Mouse (Mus musculus) liver, embryonic 14.5 days (tissue): ENCODE data around the gene Stat3. TPM values are rescaled to one million over a fixed set of nuclear protein-coding genes. Genes with fewer than 3 reads are reported as not detected.
A peak's percentile ranks its signal among the peaks of the same experiment; 100 is the strongest.

ENCODE experiments used
- ATAC-seq: fragments of 200-750 bp; cut with Nextera tagmentation; 2 replicates; pipeline ENCODE4 v1.8.0; 2017; ENCODE audit warnings: moderate number of reproducible peaks, mild to moderate bottlenecking, moderate library complexity; ENCODE audit not compliant: insufficient read depth
- DNase-seq, 3 experiments: peaks; one replicate each; pipeline ENCODE4 v3.0.0-alpha.2; 2012 to 2013; ENCODE audit warnings: low read depth in 3 of 3, low spot score in 3 of 3
- H3K27ac ChIP-seq: fragments of 300-500 bp; sonication (generic); 2 replicates; pipeline ENCODE4 v1.5.1; 2014; ENCODE audit warnings: moderate library complexity, mild to moderate bottlenecking, control low read depth, inconsistent platforms
- H3K27me3 ChIP-seq: fragments of 300-500 bp; sonication (generic); 2 replicates; pipeline ENCODE4 v1.6.1; 2014; ENCODE audit warnings: mild to moderate bottlenecking, low read length, moderate library complexity; ENCODE audit not compliant: control insufficient read depth, insufficient read depth
- H3K36me3 ChIP-seq: fragments of 300-500 bp; sonication (generic); replicated peaks from 2 replicates; pipeline ENCODE4 v1.6.1; 2014; ENCODE audit warnings: low read depth; ENCODE audit not compliant: control insufficient read depth, insufficient read depth
- H3K4me1 ChIP-seq, 2 experiments: fragments of 200-500 bp in 1 of 2; fragments of 300-500 bp in 1 of 2; sonication (generic) in 1 of 2; replicated peaks; 2 replicates each; pipeline ENCODE4 v1.6.1; 2012 to 2014; ENCODE audit warnings: antibody characterized with exemption in 1 of 2, inconsistent platforms in 1 of 2, low read length in 1 of 2; ENCODE audit not compliant: control insufficient read depth in 2 of 2, insufficient read depth in 2 of 2
- H3K4me2 ChIP-seq: fragments of 300-500 bp; sonication (generic); 2 replicates; pipeline ENCODE4 v1.6.1; 2014; ENCODE audit warnings: low read depth, mild to moderate bottlenecking, control low read depth, moderate library complexity
- H3K4me3 ChIP-seq, 2 experiments: fragments of 200-500 bp in 1 of 2; fragments of 300-500 bp in 1 of 2; sonication (generic) in 1 of 2; 2 replicates each; pipeline ENCODE4 v1.5.1; 2012 to 2014; ENCODE audit warnings: low read depth in 2 of 2, low read length in 2 of 2, mild to moderate bottlenecking in 2 of 2, control low read depth in 1 of 2, inconsistent platforms in 1 of 2, moderate library complexity in 1 of 2; ENCODE audit not compliant: insufficient read depth in 1 of 2
- H3K9ac ChIP-seq: fragments of 300-500 bp; sonication (generic); replicated peaks from 2 replicates; pipeline ENCODE4 v1.6.1; 2014; ENCODE audit warnings: mild to moderate bottlenecking, control low read depth, moderate library complexity
- H3K9me3 ChIP-seq: fragments of 300-500 bp; sonication (generic); 2 replicates; pipeline ENCODE4 v1.6.1; 2016; ENCODE audit warnings: low read length, mixed read lengths; ENCODE audit not compliant: control insufficient read depth
- CTCF ChIP-seq: IDR thresholded peaks from 2 replicates; pipeline ENCODE4 v1.5.1; 2016; ENCODE audit warnings: antibody characterized with exemption, low read depth, control low read depth
- EP300 ChIP-seq: IDR thresholded peaks from 2 replicates; pipeline ENCODE4 v1.6.1; 2016; ENCODE audit warnings: antibody characterized with exemption, low read depth
- WGBS: fragments of 180-500 bp; shearing (Covaris S2); extraction: QIAGEN DNeasy Blood & Tissue Kit; methylation state at CpG from one replicate; pipeline ENCODE4 v1.1.7; 2014; ENCODE audit not compliant: insufficient replicate concordance; 5-methylcytosine and 5-hydroxymethylcytosine counted together
- polyA plus RNA-seq, 2 experiments: library from polyadenylated mRNA; depleted of rRNA in 1 of 2; stranded (reverse) in 1 of 2; unstranded in 1 of 2; fragments of >200 nt; fragmentation: Nextera tagmentation in 1 of 2; extraction: Ambion mirVana in 1 of 2; gene quantifications; 2 replicates each; pipeline versions ENCODE4 v1.2.1 to v1.2.3; 2012 to 2014

Stat3 gene
- polyA plus RNA-seq, 2 experiments: 17.7 to 27.4 TPM

DNA sequence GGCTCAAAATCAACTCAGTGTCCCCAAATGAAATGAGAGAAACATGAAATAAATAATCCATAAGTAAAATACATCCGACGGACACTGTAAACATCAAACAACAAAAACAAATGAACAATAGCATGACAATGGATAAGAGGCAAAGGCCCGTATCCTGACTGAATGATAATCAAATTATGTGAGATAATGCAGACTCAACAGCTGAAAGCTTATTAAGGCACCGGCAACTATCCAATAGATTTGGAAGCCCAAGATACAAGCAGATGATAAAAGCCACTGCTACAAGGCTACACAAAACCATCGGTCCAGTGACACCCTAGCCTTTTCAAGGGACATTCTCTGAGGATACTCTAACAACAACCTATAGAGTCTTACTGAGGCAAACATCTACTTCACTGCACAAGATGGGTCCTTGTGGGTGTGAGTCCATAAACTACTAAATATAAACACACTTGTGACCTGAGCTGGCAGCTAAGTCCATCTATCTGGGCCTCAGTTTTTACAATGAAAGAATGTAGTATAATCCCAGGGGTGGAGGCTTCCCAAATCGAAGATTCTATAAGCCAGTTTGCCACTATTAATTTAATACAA is 90.5 kb downstream of the Stat3 start:
- Histone ChIP-seq H3K9me3 (no peaks in the 10 kb centered on the region), H3K27ac (peak overlapping the region; percentile 54), H3K27me3 (no peaks in the 10 kb centered on the region; the same call in 1 of the 2 replicates), H3K4me2 (peak overlapping the region; percentile 80), H3K9ac (peak overlapping the region; percentile 86), H3K36me3 (no peaks in the 10 kb centered on the region), H3K4me1 (peaks cover 11 to 20% of the 10 kb centered on the region in 2 experiments), H3K4me3 (peak overlapping the region; percentile 77 to 82)
- WGBS: 30% methylated on average over 6 of the region's 6 CpGs
- no peak for TF ChIP-seq CTCF
- no peak for TF ChIP-seq EP300
- DNase-seq: no peak
- no peak for ATAC-seq

DNA sequence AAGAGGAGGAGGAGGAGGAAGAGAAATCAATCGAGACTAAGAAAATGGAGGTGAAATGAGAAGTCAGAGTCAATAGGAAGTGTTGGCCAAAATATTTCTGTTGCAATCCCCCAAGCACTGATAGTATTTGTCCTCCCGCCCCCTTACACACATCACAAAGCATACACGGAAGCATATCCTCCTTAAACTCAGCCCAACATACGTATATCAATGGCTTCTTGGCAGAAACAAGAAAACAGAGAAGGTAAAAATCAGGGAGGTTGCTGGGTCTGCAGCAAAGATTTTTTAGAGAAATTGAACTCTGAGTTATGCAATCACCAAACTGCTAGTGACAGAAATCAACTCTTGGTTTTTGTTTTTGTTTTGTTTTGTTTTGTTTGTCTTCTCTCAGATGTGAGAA is 91.3 kb downstream of the Stat3 start:
- no peak for TF ChIP-seq CTCF
- TF ChIP-seq EP300: no peak
- H3K4me2 ChIP-seq: peak overlapping the region; percentile 80
- peak overlapping the region in 1 of 2 experiments; percentile 11; a peak in 2 of 4 replicates for H3K4me3 ChIP-seq
- no peaks in the 10 kb centered on the region for H3K9me3 ChIP-seq
- WGBS: 10% methylated on average over 4 of the region's 4 CpGs
- H3K9ac ChIP-seq: peak overlapping the region; percentile 41; the same call in 1 of the 2 replicates
- no peak overlapping the region; the same call in 1 of the 2 replicates for H3K27ac ChIP-seq
- no peak for ATAC-seq
- no peaks in the 10 kb centered on the region for H3K36me3 ChIP-seq
- H3K4me1 ChIP-seq: peaks cover 11 to 22% of the 10 kb centered on the region in 2 experiments
- H3K27me3 ChIP-seq: no peaks in the 10 kb centered on the region; the same call in 1 of the 2 replicates
- no peak for DNase-seq

DNA sequence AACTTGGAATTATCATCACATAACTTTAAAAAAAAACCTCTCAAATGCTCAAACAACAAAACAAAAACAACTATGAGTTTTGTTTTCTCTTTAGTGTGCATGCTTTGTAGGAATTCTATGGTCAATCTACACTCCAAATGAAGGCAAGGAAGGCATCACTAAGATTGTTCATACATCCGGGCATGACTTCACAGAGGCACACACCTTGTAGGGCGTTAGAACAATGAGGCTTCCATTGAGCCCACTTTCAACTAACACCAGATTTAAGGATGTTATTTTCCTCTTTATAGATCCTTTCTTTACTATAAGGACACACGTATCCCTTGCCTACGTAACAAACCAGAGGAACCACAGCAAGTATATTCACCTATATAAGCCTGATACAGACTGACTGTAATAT is 91.8 kb downstream of the Stat3 start:
- no peak for ATAC-seq
- DNase-seq: no peak
- no peak overlapping the region for H3K4me3 ChIP-seq
- H3K9ac ChIP-seq: no peak overlapping the region
- WGBS: 76% methylated on average over 4 of the region's 4 CpGs
- peaks cover 11 to 20% of the 10 kb centered on the region in 2 experiments for H3K4me1 ChIP-seq
- no peak overlapping the region; the same call in 1 of the 2 replicates for H3K27ac ChIP-seq
- no peaks in the 10 kb centered on the region for H3K9me3 ChIP-seq
- no peaks in the 10 kb centered on the region; the same call in 1 of the 2 replicates for H3K27me3 ChIP-seq
- H3K36me3 ChIP-seq: no peaks in the 10 kb centered on the region
- peak overlapping the region; percentile 80 for H3K4me2 ChIP-seq
- no peak for TF ChIP-seq CTCF
- TF ChIP-seq EP300: no peak

DNA sequence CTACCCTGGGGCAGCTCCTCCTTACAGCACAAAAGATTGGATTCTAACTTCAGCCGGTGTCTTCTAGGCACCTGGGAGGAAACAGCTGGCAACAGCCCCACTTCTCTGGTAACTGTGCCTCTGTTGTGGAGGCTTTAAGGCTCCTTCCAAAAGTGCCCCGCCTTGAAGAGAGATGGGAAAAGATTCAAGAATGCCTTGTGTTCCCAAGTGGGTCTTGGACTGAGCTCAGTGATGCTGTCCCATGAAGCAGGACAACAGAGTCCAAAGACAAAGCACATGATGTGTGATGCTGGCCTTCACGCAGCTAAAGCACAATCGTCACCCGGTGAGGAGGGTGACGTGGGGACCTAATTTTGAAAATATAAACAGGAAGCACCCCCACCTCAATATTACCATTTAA is 93.5 kb downstream of the Stat3 start:
- DNase-seq (no peak), ATAC-seq (no peak)
- no peak overlapping the region for H3K4me2 ChIP-seq
- no peaks in the 10 kb centered on the region for H3K9me3 ChIP-seq
- H3K36me3 ChIP-seq: no peaks in the 10 kb centered on the region
- H3K27me3 ChIP-seq: no peaks in the 10 kb centered on the region
- H3K4me3 ChIP-seq: no peak overlapping the region
- TF ChIP-seq EP300: no peak
- no peak for TF ChIP-seq CTCF
- WGBS: 69% methylated on average over 6 of the region's 6 CpGs
- no peak overlapping the region for H3K9ac ChIP-seq
- no peak overlapping the region for H3K27ac ChIP-seq
- H3K4me1 ChIP-seq: peaks cover 16 to 21% of the 10 kb centered on the region in 2 experiments

DNA sequence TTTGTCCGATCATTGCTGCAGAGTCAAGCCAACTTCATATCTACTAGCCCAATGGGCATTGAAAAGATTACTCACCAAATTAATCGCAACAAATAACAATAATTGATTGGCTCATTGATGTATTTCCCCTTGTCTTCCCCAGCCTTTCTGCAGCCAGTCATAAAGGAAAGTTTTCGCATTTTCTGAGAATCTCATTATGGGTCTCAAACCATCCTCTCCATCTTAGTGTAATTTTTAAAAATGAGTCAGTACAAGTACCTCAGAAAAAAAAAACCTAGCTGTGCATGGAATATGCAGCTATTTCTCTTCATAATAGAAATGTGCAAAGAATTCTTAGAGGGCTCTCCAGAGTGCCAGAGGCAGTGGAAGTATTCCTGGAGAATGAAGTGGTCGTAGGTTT is 95.2 kb downstream of the Stat3 start:
- no peak for ATAC-seq
- Histone ChIP-seq H3K4me1 (peaks cover 18 to 25% of the 10 kb centered on the region in 2 experiments), H3K4me3 (no peak overlapping the region), H3K9ac (no peak overlapping the region), H3K27me3 (no peaks in the 10 kb centered on the region), H3K27ac (no peak overlapping the region), H3K36me3 (no peaks in the 10 kb centered on the region), H3K9me3 (no peaks in the 10 kb centered on the region), H3K4me2 (no peak overlapping the region)
- no peak for DNase-seq
- TF ChIP-seq EP300: no peak
- no peak for TF ChIP-seq CTCF
- WGBS: 77% methylated on average over 4 of the region's 4 CpGs
